Mouse (Mus musculus) myocyte (in vitro differentiated cells): ENCODE data around the gene Golim4.

Source experiments
- E2F4 ChIP-seq: IDR thresholded peaks from one replicate; pipeline ENCODE4 v1.6.1; 2011; ENCODE audit warnings: mild to moderate bottlenecking, control low read depth, moderate library complexity; ENCODE audit not compliant: insufficient read depth
- MAX ChIP-seq: IDR thresholded peaks from one replicate; pipeline ENCODE4 v1.6.1; 2011; ENCODE audit warnings: low read depth, mild to moderate bottlenecking, control low read depth
- MYOG ChIP-seq, 3 experiments: IDR thresholded peaks; one replicate each; pipeline ENCODE4 v1.6.1; 2011; ENCODE audit warnings: control low read depth in 2 of 3, low read depth in 2 of 3, mild to moderate bottlenecking in 2 of 3; ENCODE audit not compliant: insufficient read length in 2 of 3, control insufficient read depth in 1 of 3, insufficient read depth in 1 of 3
- POLR2A ChIP-seq: IDR thresholded peaks from one replicate; pipeline ENCODE4 v1.6.1; 2011; ENCODE audit warnings: low read depth, mild to moderate bottlenecking, control low read depth, moderate library complexity; ENCODE audit not compliant: insufficient read length
- POLR2AphosphoS2 ChIP-seq: IDR thresholded peaks from one replicate; pipeline ENCODE4 v1.6.1; 2011; ENCODE audit warnings: low read depth, control low read depth; ENCODE audit not compliant: insufficient read length
- REST ChIP-seq: IDR thresholded peaks from one replicate; pipeline ENCODE4 v1.6.1; 2011; ENCODE audit warnings: mild to moderate bottlenecking, control low read depth, moderate library complexity; ENCODE audit not compliant: insufficient read depth, insufficient read length
- TCF12 ChIP-seq: IDR thresholded peaks from one replicate; pipeline ENCODE4 v1.6.1; 2011; ENCODE audit warnings: mild to moderate bottlenecking, control low read depth; ENCODE audit not compliant: poor library complexity, insufficient read depth, severe bottlenecking
- USF1 ChIP-seq: IDR thresholded peaks from one replicate; pipeline ENCODE4 v1.6.1; 2011; ENCODE audit warnings: low read depth, mild to moderate bottlenecking, control low read depth, moderate library complexity

DNA sequence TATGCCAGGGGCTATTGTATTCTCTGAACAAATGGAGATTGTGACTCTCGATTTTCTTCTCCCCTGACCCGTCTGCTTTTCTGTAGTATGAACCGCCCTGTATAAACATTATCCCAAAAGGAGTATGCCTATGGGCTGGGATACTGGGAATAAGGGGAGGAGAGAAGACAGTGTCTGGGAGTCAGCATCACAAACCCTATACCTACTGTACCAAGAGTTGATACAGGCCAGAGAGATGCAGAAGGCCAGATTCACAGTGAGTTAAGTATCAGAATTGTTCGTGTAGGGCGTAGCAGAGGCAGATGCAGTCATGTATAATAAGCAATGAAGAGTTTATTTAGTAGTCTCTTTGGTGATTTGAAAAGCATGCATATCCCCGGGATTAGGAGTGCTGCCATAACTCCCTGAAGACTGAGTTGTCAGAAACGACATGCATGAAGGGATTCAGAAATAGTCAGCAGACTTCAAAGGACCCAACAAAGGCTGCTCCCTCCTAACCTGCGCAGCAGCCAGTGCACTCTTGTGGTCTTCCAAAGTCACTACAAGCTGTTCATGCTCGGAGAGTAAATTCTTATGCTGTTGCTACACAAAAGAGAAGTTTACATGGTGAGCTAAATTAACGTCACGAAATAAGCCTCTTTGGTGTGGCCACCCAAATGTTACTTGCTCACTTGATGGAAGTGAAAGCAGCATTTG, 54.7 kb downstream of the Golim4 start:
- TF ChIP-seq POLR2A (no peak), MYOG (IDR thresholded peaks at IDR 0.05; ENCODE audit: control insufficient read depth in 1 of 3, insufficient read depth in 1 of 3, insufficient read length in 2 of 3, low read depth in 2 of 3) (no peak), USF1 (no peak), MAX (no peak), POLR2AphosphoS2 (no peak), TCF12 (no peak), REST (no peak), E2F4 (no peak)
